Mouse (Mus musculus) heart, adult 2 months (tissue): ENCODE results near the gene Pa2g4. TPM values are rescaled to one million over a fixed set of nuclear protein-coding genes. Genes with fewer than 3 reads are reported as not detected.

Experiments used
- DNase-seq, 2 experiments: peaks; one replicate each; pipeline ENCODE4 v3.0.0; 2021
- H3K27ac ChIP-seq: fragments of 200-600 bp; 2 replicates; pipeline ENCODE4 v1.8.1; 2022
- H3K27me3 ChIP-seq: fragments of 200-500 bp; 2 replicates; pipeline ENCODE4 v1.6.1; 2012; ENCODE audit warnings: mild to moderate bottlenecking, low read length, inconsistent platforms, mixed read lengths; ENCODE audit not compliant: control insufficient read depth, insufficient read depth
- H3K36me3 ChIP-seq: fragments of 200-500 bp; 2 replicates; pipeline ENCODE4 v1.6.1; 2012; ENCODE audit warnings: low read length, inconsistent platforms; ENCODE audit not compliant: control insufficient read depth, insufficient read depth
- H3K4me1 ChIP-seq: fragments of 200-500 bp; 2 replicates; pipeline ENCODE4 v1.6.1; 2011; ENCODE audit warnings: low read length; ENCODE audit not compliant: control insufficient read depth, insufficient read depth
- H3K4me3 ChIP-seq: fragments of 200-600 bp; 2 replicates; pipeline ENCODE4 v1.8.1; 2022
- H3K79me2 ChIP-seq: fragments of 200-500 bp; replicated peaks from 2 replicates; pipeline ENCODE4 v1.6.1; 2012; ENCODE audit warnings: mild to moderate bottlenecking, inconsistent platforms, low read length, moderate library complexity, mixed read lengths; ENCODE audit not compliant: control insufficient read depth, insufficient read depth
- H3K9ac ChIP-seq: fragments of 200-500 bp; 2 replicates; pipeline ENCODE4 v1.6.1; 2012; ENCODE audit warnings: low read depth, mild to moderate bottlenecking, control low read depth, inconsistent platforms, low read length, mixed read lengths
- CTCF ChIP-seq: fragments of 200-600 bp; IDR thresholded peaks from 2 replicates; pipeline ENCODE4 v1.8.1; 2022; ENCODE audit warnings: antibody characterized with exemption, mild to moderate bottlenecking, moderate library complexity
- EP300 ChIP-seq: fragments of 200-500 bp; IDR thresholded peaks from 2 replicates; pipeline ENCODE4 v1.6.1; 2011; ENCODE audit warnings: low read depth, low read length, control low read depth; ENCODE audit not compliant: insufficient read depth
- POLR2A ChIP-seq: fragments of 200-500 bp; IDR thresholded peaks from 2 replicates; pipeline ENCODE4 v1.6.1; 2011; ENCODE audit warnings: mild to moderate bottlenecking, low read depth, low read length, control low read depth; ENCODE audit not compliant: insufficient read depth
- WGBS: fragments of 180-500 bp; shearing (Covaris S2); methylation state at CpG from one replicate; pipeline ENCODE4 v1.1.7; 2018; 5-methylcytosine and 5-hydroxymethylcytosine counted together
- intact Hi-C: fragments of 180-260 bp; cut with DNase I; formaldehyde crosslinking; loops from one replicate; pipeline ENCODE4 v1.15.1; 2025
- polyA plus RNA-seq: library from polyadenylated mRNA; depleted of rRNA; stranded (reverse); fragments of >200 nt; gene quantifications from 2 replicates; pipeline ENCODE4 v1.2.3, GENCODE M21; 2012
- total RNA-seq, 2 experiments: library from RNA; stranded (reverse); gene quantifications; 2 replicates each; pipeline ENCODE4 v1.2.3; 2021

Pa2g4 gene
- total and polyA plus RNA-seq, 3 experiments, result 19.5 to 44.2 (median 39.4) TPM

DNA sequence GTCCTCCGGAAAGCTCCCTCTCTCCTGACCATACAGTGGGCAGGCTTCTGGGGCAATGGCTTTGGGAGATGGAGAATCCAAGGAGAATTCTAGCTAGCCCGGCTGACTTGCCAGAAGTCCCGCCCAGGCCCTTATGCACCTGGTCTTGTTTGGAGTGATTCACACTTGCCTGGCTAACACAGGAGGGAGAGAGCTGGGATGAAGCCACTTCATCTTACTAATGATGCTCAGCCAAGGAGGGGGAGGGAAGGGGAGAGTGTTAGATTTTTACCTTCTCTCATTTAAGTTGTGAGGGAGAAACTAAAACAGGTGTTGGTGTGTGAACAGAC lies 20.3 kb downstream of the Pa2g4 start:
- intact Hi-C loops, result loop anchor here (5.0 to 10.0 kb wide), 2 partner anchors 127 to 259 kb away; partner anchors contain the start of genes Dnajc14, Suox and Tmem198b
- Histone ChIP-seq H3K27ac (no peak overlapping the region), H3K36me3 (peaks cover 8% of the 10 kb centered on the region), H3K79me2 (peaks cover 3% of the 10 kb centered on the region; the same call in 1 of the 2 replicates), H3K4me1 (peaks cover 4% of the 10 kb centered on the region), H3K27me3 (no peaks in the 10 kb centered on the region), H3K9ac (no peak overlapping the region), H3K4me3 (no peak overlapping the region)
- 88% methylated on average over 3 of the region's 3 CpGs for WGBS
- DNase-seq, result no peak
- TF ChIP-seq CTCF, result no peak
- TF ChIP-seq EP300, result no peak
- no peak for TF ChIP-seq POLR2A

- Histone ChIP-seq H3K4me1 (peaks cover 4% of the 10 kb centered on the region), H3K36me3 (peaks cover 8% of the 10 kb centered on the region), H3K27ac (no peak overlapping the region), H3K4me3 (no peak overlapping the region), H3K79me2 (peaks cover 3% of the 10 kb centered on the region; the same call in 1 of the 2 replicates), H3K9ac (no peak overlapping the region), H3K27me3 (no peaks in the 10 kb centered on the region)
- no peak for TF ChIP-seq EP300
- no peak for TF ChIP-seq CTCF
- TF ChIP-seq POLR2A, result no peak
- WGBS, result 91% methylated on average over 37 of the region's 37 CpGs
- intact Hi-C loops, result loop anchor here (5.0 to 10.0 kb wide), 2 partner anchors 127 to 260 kb away; partner anchors contain the start of genes Dnajc14, Suox and Tmem198b
- DNase-seq, result peak in 1 of 2 experiments; percentile 11
Observed at GRCm38 (mm10) chr10:128544674-128545569, 20.9 kb downstream of the Pa2g4 start.

GRCm38 (mm10) chr10:128544151-128544657 lies 21.6 kb downstream of the Pa2g4 start:
- no peaks in the 10 kb centered on the region for H3K27me3 ChIP-seq
- WGBS, result 96% methylated on average over 15 of the region's 15 CpGs
- no peak overlapping the region for H3K27ac ChIP-seq
- H3K4me3 ChIP-seq, result no peak overlapping the region
- no peak for DNase-seq
- H3K36me3 ChIP-seq, result peaks cover 8% of the 10 kb centered on the region
- H3K4me1 ChIP-seq, result peaks cover 3% of the 10 kb centered on the region; the same call in 1 of the 2 replicates
- H3K9ac ChIP-seq, result no peak overlapping the region
- TF ChIP-seq POLR2A, result no peak
- TF ChIP-seq EP300, result no peak
- no peak for TF ChIP-seq CTCF
- peaks cover 3% of the 10 kb centered on the region; the same call in 1 of the 2 replicates for H3K79me2 ChIP-seq
- intact Hi-C loops, result loop anchor here (10.0 kb wide), 1 partner anchor 261 kb away; the partner anchor contains the start of genes Dnajc14 and Tmem198b

GRCm38 (mm10) chr10:128543100-128543499 lies 22.7 kb downstream of the Pa2g4 start:
- H3K36me3 ChIP-seq, result peaks cover 8% of the 10 kb centered on the region
- no peak overlapping the region for H3K4me3 ChIP-seq
- WGBS, result 48% methylated on average over 2 of the region's 2 CpGs
- peaks cover 3% of the 10 kb centered on the region; the same call in 1 of the 2 replicates for H3K79me2 ChIP-seq
- no peaks in the 10 kb centered on the region for H3K27me3 ChIP-seq
- no peak overlapping the region for H3K9ac ChIP-seq
- no peak for DNase-seq
- H3K4me1 ChIP-seq, result peaks cover 3% of the 10 kb centered on the region; the same call in 1 of the 2 replicates
- no peak for TF ChIP-seq POLR2A
- TF ChIP-seq CTCF, result no peak
- TF ChIP-seq EP300, result no peak
- intact Hi-C loops, result loop anchor here (10.0 kb wide), 1 partner anchor 262 kb away; the partner anchor contains the start of genes Dnajc14 and Tmem198b
- H3K27ac ChIP-seq, result no peak overlapping the region

- H3K27me3 ChIP-seq, result no peaks in the 10 kb centered on the region
- no peak overlapping the region for H3K4me3 ChIP-seq
- intact Hi-C loops, result loop anchor here (5.0 kb wide), 1 partner anchor 131 kb away; no protein-coding TSS in a partner anchor
- TF ChIP-seq EP300 (no peak), POLR2A (no peak), CTCF (no peak)
- peaks cover 1% of the 10 kb centered on the region for H3K36me3 ChIP-seq
- peaks cover 4% of the 10 kb centered on the region for H3K4me1 ChIP-seq
- no peak overlapping the region for H3K9ac ChIP-seq
- WGBS, result 94% methylated on average over 1 of the region's 1 CpGs
- H3K27ac ChIP-seq, result no peak overlapping the region
- H3K79me2 ChIP-seq, result no peaks in the 10 kb centered on the region
- DNase-seq, result no peak
Observed at GRCm38 (mm10) chr10:128538340-128538870, 27.4 kb downstream of the Pa2g4 start.
